Mouse (Mus musculus) G1E (cell line): ENCODE measurements around the gene Sfrp2. TPM values are rescaled to one million over a fixed set of nuclear protein-coding genes. Genes with fewer than 3 reads are reported as not detected.

Experiments used
- ATAC-seq: 2 replicates; pipeline ENCODE4 v1.8.0; 2016; ENCODE audit warnings: mild to moderate bottlenecking; ENCODE audit not compliant: insufficient number of reproducible peaks, poor library complexity, low FRiP score, severe bottlenecking; ENCODE audit errors: extremely low read depth
- DNase-seq: peaks from one replicate; pipeline ENCODE4 v3.0.0; 2012; ENCODE audit warnings: low spot score
- H3K27me3 ChIP-seq: 2 replicates; pipeline ENCODE4 v1.6.1; 2012; ENCODE audit warnings: mild to moderate bottlenecking, low read length, inconsistent platforms; ENCODE audit not compliant: insufficient read depth
- H3K36me3 ChIP-seq: replicated peaks from 2 replicates; pipeline ENCODE3; 2012; ENCODE audit warnings: mild to moderate bottlenecking, inconsistent platforms
- H3K4me1 ChIP-seq: 2 replicates; pipeline ENCODE4 v1.6.1; 2012; ENCODE audit warnings: low read depth, low read length, inconsistent platforms, mixed read lengths; ENCODE audit not compliant: insufficient read depth
- H3K4me3 ChIP-seq: 2 replicates; pipeline ENCODE4 v1.5.1; 2012; ENCODE audit warnings: low read depth, mild to moderate bottlenecking, inconsistent platforms, low read length, moderate library complexity, mixed read lengths
- H3K9me3 ChIP-seq: replicated peaks from 2 replicates; pipeline ENCODE4 v1.6.1; 2012; ENCODE audit warnings: inconsistent platforms
- CTCF ChIP-seq: IDR thresholded peaks from 2 replicates; pipeline ENCODE4 v1.5.1; 2012; ENCODE audit warnings: low read depth, low read length, inconsistent platforms, mixed read lengths
- GATA1 ChIP-seq: IDR thresholded peaks from 2 replicates; pipeline ENCODE4 v1.6.1; 2012; ENCODE audit warnings: borderline replicate concordance, low read length, inconsistent platforms, mixed read lengths
- GATA2 ChIP-seq: IDR thresholded peaks from 2 replicates; pipeline ENCODE4 v1.6.1; 2012; ENCODE audit warnings: low read depth, low read length, inconsistent platforms, borderline replicate concordance
- POLR2AphosphoS5 ChIP-seq: IDR thresholded peaks from 2 replicates; pipeline ENCODE4 v1.6.1; 2012; ENCODE audit warnings: low read depth, low read length, inconsistent platforms; ENCODE audit not compliant: insufficient replicate concordance
- TAL1 ChIP-seq: conservative IDR thresholded peaks from 2 replicates; pipeline ENCODE4 v1.6.1; 2012; ENCODE audit warnings: low read depth, low read length, inconsistent platforms, mixed read lengths
- polyA plus RNA-seq: library from polyadenylated mRNA; stranded (reverse); fragments of >175 nt; gene quantifications from 2 replicates; pipeline ENCODE4 v1.2.3, GENCODE M21; 2012
- total RNA-seq, 2 experiments: library from RNA; stranded (forward) in 1 of 2; stranded (reverse) in 1 of 2; fragments of 200-1000 nt in 1 of 2; fragments of >200 nt in 1 of 2; fragmentation: Nextera tagmentation in 1 of 2; gene quantifications; 2 replicates each; pipeline ENCODE4 v1.2.3; 2014 to 2017

Gene Sfrp2
- total and polyA plus RNA-seq, 3 experiments, result 0.11 TPM; not detected in 2

DNA sequence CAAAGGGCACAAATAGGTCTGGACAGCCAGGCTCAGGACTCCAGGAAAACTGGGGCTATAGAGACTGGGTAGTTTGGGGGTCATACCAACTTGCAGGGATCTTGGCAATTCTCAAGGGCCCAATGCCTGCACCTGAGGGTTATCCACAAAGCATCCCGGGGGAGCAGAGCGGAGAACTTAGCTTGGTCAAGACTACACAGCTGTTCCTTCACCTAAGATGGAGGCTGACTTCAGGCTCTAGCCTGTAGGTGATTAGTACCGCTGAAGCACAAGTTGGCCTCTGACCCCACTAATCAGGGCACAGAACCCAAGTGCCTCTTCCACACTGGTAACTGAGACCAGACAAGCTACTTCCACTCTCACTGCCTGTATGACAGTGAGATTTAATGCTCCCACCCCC, 18.6 kb downstream of the Sfrp2 start:
- Histone ChIP-seq H3K4me1 (no peaks in the 10 kb centered on the region; the same call in 1 of the 2 replicates), H3K27me3 (peaks cover 3% of the 10 kb centered on the region; the same call in 1 of the 2 replicates), H3K36me3 (no peaks in the 10 kb centered on the region), H3K9me3 (no peaks in the 10 kb centered on the region), H3K4me3 (no peak overlapping the region)
- no peak for ATAC-seq
- TF ChIP-seq POLR2AphosphoS5, result no peak
- TF ChIP-seq GATA2, result no peak
- TF ChIP-seq TAL1, result no peak
- TF ChIP-seq CTCF, result no peak
- no peak for TF ChIP-seq GATA1
- no peak for DNase-seq

DNA sequence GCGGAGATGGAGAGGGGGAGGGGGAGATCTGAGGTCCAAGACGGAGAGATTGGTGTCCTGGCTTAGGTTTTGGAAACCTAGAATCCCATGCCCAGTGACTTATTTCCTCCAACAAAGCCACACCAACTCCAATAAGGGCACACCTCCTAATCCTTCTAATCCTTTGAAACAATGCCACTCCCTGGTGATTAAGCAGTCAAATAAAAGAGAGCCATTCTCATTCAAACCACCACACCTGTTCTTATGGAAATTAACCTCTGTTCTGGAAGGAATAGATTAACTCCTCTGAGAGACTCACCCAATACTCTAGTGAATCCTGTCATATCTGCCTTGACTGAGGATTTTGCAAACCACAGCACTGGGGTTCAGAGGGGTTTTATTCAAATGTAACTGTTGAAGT, 21.0 kb downstream of the Sfrp2 start:
- Histone ChIP-seq H3K4me1 (no peaks in the 10 kb centered on the region; the same call in 1 of the 2 replicates), H3K36me3 (no peaks in the 10 kb centered on the region), H3K27me3 (peaks cover 5% of the 10 kb centered on the region; the same call in 1 of the 2 replicates), H3K4me3 (no peak overlapping the region), H3K9me3 (no peaks in the 10 kb centered on the region)
- ATAC-seq (no peak), DNase-seq (no peak)
- TF ChIP-seq POLR2AphosphoS5, result no peak
- TF ChIP-seq GATA1, result no peak
- TF ChIP-seq CTCF, result no peak
- no peak for TF ChIP-seq TAL1
- no peak for TF ChIP-seq GATA2

DNA sequence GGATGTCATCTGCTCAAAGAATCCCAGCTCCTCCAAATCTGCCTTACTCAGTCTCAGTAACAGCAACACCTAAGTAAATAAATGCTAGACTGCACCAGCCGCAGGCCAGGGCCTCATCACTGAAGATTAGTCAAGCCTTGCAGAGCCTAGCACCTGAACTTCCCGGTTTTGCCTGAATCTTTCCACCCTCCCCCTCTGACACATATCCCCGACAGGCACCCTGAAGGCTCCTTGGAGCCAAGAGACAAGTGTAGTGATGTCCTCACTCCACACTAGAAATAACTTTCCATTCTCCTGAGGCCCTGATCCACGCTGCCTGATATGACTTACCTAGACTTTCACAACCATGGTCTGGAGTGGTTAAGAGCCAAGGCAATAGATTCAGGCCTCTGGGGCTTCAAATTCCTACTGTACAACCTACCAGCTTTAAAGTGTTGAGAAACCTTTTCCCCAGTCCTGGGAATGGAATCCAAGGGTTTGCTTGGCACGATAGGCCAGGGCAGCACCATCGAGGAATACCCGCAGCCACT, 21.7 kb downstream of the Sfrp2 start:
- no peaks in the 10 kb centered on the region for H3K9me3 ChIP-seq
- peaks cover 5% of the 10 kb centered on the region; the same call in 1 of the 2 replicates for H3K27me3 ChIP-seq
- TF ChIP-seq GATA2, result no peak
- no peak for TF ChIP-seq POLR2AphosphoS5
- no peak for TF ChIP-seq GATA1
- no peak for TF ChIP-seq TAL1
- TF ChIP-seq CTCF, result no peak
- DNase-seq (no peak), ATAC-seq (no peak)
- H3K4me3 ChIP-seq, result no peak overlapping the region
- H3K4me1 ChIP-seq, result no peaks in the 10 kb centered on the region; the same call in 1 of the 2 replicates
- no peaks in the 10 kb centered on the region for H3K36me3 ChIP-seq

DNA sequence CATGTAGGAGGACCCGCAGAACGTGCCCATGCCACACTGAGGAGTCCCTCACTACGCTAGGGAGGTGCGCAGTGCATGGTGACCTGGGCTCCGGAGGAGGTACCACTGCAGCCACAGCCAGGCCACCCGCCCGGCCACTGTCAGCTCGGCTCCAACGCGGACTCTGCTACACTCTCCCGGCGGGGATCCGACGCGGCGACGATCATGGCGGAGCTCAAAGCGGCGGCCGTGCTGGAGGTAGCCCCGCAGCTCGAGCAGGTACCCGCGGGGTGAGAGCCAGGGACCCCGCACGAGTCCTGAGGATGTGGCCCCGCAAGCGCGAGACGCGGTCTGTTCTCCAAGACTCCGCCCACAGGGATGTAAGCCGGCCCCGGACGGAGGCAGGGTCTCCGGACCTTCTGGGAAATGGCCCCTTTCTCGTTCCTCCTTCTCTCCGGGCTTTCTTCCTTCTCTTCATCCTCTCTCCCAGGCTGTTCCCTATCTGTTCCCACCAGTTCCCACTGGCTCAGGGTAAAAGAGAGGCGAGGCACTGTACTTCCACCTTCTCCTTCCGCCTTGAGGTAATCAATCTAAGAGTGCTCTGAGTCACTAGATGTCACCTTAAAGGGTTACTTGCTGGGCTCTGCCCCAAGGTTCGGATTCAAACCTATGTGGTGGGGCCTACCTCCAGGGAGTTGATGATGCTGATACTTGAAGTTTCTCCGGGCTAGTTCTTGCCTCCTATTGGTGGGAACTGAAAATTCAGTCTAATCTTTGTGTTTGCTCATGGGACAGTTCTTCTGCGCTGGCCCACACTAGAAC, 23.7 kb downstream of the Sfrp2 start:
- H3K27me3 ChIP-seq, result peaks cover 5% of the 10 kb centered on the region; the same call in 1 of the 2 replicates
- DNase-seq, result no peak
- H3K4me3 ChIP-seq, result no peak overlapping the region
- no peaks in the 10 kb centered on the region for H3K36me3 ChIP-seq
- TF ChIP-seq TAL1 (no peak), GATA2 (no peak), GATA1 (no peak), POLR2AphosphoS5 (no peak), CTCF (no peak)
- no peaks in the 10 kb centered on the region; the same call in 1 of the 2 replicates for H3K4me1 ChIP-seq
- H3K9me3 ChIP-seq, result no peaks in the 10 kb centered on the region
- no peak for ATAC-seq

DNA sequence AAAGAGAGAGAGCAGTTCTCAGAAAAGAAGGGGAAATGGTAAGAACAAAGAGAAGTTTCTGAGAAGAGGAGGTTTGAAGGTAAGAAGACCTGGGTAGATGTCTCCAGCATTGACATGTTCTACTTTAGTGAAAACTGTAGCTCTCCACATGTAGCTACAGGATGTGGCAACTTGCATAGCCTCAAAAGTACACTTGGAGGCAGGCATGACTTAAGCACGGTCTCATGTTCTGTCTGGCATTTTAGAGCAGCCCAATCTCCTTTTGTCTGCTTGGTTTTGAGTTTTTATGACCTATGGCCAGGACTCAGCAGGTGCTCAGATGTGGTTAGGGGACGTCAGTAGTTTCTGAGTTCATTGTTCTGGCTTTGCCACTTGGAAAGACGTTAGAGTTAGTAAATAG, 25.3 kb downstream of the Sfrp2 start:
- Histone ChIP-seq H3K27me3 (peaks cover 5% of the 10 kb centered on the region; the same call in 1 of the 2 replicates), H3K9me3 (no peaks in the 10 kb centered on the region), H3K4me1 (no peaks in the 10 kb centered on the region; the same call in 1 of the 2 replicates), H3K4me3 (no peak overlapping the region), H3K36me3 (no peaks in the 10 kb centered on the region)
- TF ChIP-seq TAL1, result no peak
- TF ChIP-seq GATA2, result no peak
- TF ChIP-seq CTCF, result no peak
- no peak for DNase-seq
- ATAC-seq, result no peak

DNA sequence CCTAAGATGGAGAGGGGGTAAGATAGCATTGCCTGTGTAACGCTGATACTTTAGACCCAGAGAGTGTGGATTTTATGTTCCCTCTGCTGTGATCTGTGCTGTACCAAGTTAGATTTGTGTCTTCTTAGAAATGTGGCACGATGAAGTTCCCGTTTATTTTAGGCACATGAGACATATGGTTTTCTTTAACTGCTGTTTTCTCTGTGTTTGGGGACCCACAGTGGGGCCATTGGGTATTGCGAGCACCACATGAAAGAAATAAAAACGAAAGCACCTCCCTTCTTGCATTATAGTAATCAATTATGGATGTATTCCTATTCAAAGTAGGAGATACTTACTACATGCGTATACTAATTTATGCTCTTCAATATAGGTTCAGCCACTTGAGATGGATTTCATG, 31.0 kb downstream of the Sfrp2 start:
- no peaks in the 10 kb centered on the region for H3K36me3 ChIP-seq
- no peak for TF ChIP-seq GATA1
- TF ChIP-seq GATA2, result no peak
- TF ChIP-seq POLR2AphosphoS5, result no peak
- TF ChIP-seq CTCF, result no peak
- no peak for TF ChIP-seq TAL1
- H3K9me3 ChIP-seq, result 0 out of 2 replicates have a peak, but pooled peaks cover 2% of the 10 kb centered on the region
- ATAC-seq, result no peak
- no peak for DNase-seq
- H3K4me1 ChIP-seq, result no peaks in the 10 kb centered on the region
- H3K4me3 ChIP-seq, result no peak overlapping the region
- H3K27me3 ChIP-seq, result 0 out of 2 replicates have a peak, but pooled peaks cover 4% of the 10 kb centered on the region
